Mouse (Mus musculus) heart, embryonic 12.5 days (tissue): ENCODE results near the gene Gnai2. TPM values are rescaled to one million over a fixed set of nuclear protein-coding genes. Genes with fewer than 3 reads are reported as not detected.
A peak's percentile ranks its signal among the peaks of the same experiment; 100 is the strongest.

Experiments
- ATAC-seq: fragments of 200-750 bp; cut with Nextera tagmentation; 2 replicates; pipeline ENCODE4 v1.8.0; 2017; ENCODE audit warnings: moderate TSS enrichment, moderate library complexity; ENCODE audit not compliant: insufficient number of reproducible peaks, low FRiP score
- H3K27ac ChIP-seq: fragments of 300-500 bp; sonication (generic); 2 replicates; pipeline ENCODE4 v1.5.1; 2016; ENCODE audit warnings: mild to moderate bottlenecking, moderate library complexity; ENCODE audit not compliant: poor library complexity, severe bottlenecking
- H3K27me3 ChIP-seq: fragments of 300-500 bp; sonication (generic); replicated peaks from 2 replicates; pipeline ENCODE4 v1.6.1; 2016; ENCODE audit warnings: mild to moderate bottlenecking, moderate library complexity
- H3K36me3 ChIP-seq: fragments of 300-500 bp; sonication (generic); 2 replicates; pipeline ENCODE4 v1.6.1; 2016; ENCODE audit warnings: mild to moderate bottlenecking, moderate library complexity
- H3K4me1 ChIP-seq: fragments of 300-500 bp; sonication (generic); replicated peaks from 2 replicates; pipeline ENCODE4 v1.6.1; 2016; ENCODE audit warnings: mild to moderate bottlenecking
- H3K4me2 ChIP-seq: fragments of 300-500 bp; sonication (generic); 2 replicates; pipeline ENCODE4 v1.6.1; 2016; ENCODE audit warnings: mild to moderate bottlenecking, moderate library complexity
- H3K4me3 ChIP-seq: fragments of 300-500 bp; sonication (generic); 2 replicates; pipeline ENCODE4 v1.5.1; 2016; ENCODE audit warnings: mild to moderate bottlenecking
- H3K9ac ChIP-seq: fragments of 300-500 bp; sonication (generic); 2 replicates; pipeline ENCODE4 v1.6.1; 2016; ENCODE audit warnings: mild to moderate bottlenecking, moderate library complexity
- H3K9me3 ChIP-seq: fragments of 300-500 bp; sonication (generic); replicated peaks from 2 replicates; pipeline ENCODE4 v1.6.1; 2016; ENCODE audit warnings: mild to moderate bottlenecking, moderate library complexity
- WGBS: fragments of 180-500 bp; shearing (Covaris S2); methylation state at CpG from one replicate; pipeline ENCODE4 v1.1.7; 2016; 5-methylcytosine and 5-hydroxymethylcytosine counted together
- polyA plus RNA-seq: library from polyadenylated mRNA; unstranded; fragments of >200 nt; fragmentation: Nextera tagmentation; extraction: Ambion mirVana; gene quantifications from 2 replicates; pipeline ENCODE4 v1.2.1, GENCODE M21; 2016

Gene Gnai2
- polyA plus RNA-seq, 1 experiment from 2014 or later = 404 TPM

DNA sequence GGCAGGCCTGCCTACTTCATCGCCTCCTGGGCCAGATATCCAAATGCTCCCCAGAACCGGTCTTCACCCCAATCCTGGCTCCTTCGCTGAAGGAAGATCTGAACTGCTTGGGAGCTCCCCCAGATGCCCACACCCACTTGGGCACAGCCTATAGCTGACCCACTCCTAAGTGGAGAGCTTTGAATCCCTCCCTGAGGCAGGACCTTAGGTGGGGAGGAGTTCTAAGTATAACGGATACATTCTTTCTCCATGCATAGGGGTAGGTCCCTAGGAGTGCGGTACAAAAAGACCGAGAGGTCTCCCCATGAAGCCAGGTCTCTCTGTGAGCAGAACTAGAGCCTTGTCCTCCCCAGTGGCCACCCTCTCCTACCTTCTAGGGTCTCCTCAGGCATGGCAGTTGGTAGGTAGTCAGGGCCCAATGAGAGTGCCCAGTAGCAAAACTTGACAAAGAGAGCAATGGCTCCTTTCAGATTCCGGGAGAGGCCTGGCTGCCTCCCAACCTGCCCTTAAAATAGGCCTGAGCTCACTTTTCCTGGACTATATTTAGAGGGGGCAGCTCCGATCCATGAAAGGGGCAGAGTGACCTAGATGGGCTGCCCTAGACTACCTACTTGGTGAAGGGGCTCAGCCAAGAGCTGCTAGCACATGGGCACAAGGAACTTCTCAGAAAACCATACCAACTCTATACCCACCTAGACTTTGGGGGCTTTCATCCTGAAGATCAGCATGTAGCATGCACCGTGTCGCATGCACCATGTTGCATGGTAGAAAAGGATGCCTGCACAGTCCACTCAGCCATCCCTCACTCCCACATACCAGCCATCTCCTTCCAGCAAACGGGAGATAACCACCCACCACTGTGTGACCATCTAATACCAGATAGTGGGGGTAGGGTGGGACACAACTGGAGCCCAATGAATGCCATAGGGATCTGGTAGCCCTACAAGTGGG lies 38.3 kb downstream of the Gnai2 start:
- 0 out of 2 replicates have a peak, but pooled peaks have one; percentile 27 for ATAC-seq

GRCm38 (mm10) chr9:107594281-107595062 lies 40.7 kb downstream of the Gnai2 start:
- Histone ChIP-seq H3K4me2 (no peak overlapping the region), H3K9ac (no peak overlapping the region), H3K9me3 (no peaks in the 10 kb centered on the region), H3K4me1 (peaks cover 55% of the 10 kb centered on the region), H3K4me3 (no peak overlapping the region), H3K27ac (no peak overlapping the region), H3K36me3 (peaks cover 54% of the 10 kb centered on the region), H3K27me3 (peaks cover 12% of the 10 kb centered on the region)
- WGBS = 76% methylated on average over 8 of the region's 8 CpGs
- no peak for ATAC-seq

More for the DNA sequence above, 38.3 kb downstream of the Gnai2 start:
- Histone ChIP-seq H3K4me2 (peak overlapping the region; percentile 64), H3K4me1 (peaks cover 39% of the 10 kb centered on the region), H3K27ac (peak overlapping the region; percentile 97), H3K4me3 (peak overlapping the region; percentile 37), H3K9me3 (no peaks in the 10 kb centered on the region), H3K36me3 (peaks cover 30% of the 10 kb centered on the region), H3K27me3 (peaks cover 35% of the 10 kb centered on the region), H3K9ac (peak overlapping the region; percentile 67)
- WGBS = 64% methylated on average over 11 of the region's 11 CpGs

GRCm38 (mm10) chr9:107593101-107593976 lies 41.8 kb downstream of the Gnai2 start:
- Histone ChIP-seq H3K27me3 (0 out of 2 replicates have a peak, but pooled peaks cover under 1% of the 10 kb centered on the region), H3K9ac (peak overlapping the region; percentile 47; the same call in 1 of the 2 replicates), H3K36me3 (peaks cover 59% of the 10 kb centered on the region), H3K9me3 (no peaks in the 10 kb centered on the region), H3K4me1 (peaks cover 66% of the 10 kb centered on the region), H3K27ac (peak overlapping the region; percentile 12; the same call in 1 of the 2 replicates), H3K4me3 (no peak overlapping the region), H3K4me2 (peak overlapping the region; percentile 17; the same call in 1 of the 2 replicates)
- 78% methylated on average over 11 of the region's 11 CpGs for WGBS
- no peak for ATAC-seq

DNA sequence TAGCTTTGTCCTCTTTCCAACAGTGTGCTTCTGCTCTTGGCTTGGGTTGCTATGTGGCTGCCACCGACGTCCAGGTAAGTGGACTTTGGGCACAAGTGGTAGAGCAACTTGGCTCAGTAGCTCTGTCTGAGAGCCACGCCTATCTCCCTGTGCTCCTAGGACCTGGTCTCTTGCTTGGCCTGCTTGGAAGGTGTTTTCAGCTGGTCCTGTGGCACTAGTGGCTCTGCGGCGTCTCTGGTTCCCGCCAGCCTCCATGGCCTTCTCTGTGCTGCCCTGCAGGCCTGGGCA lies 44.5 kb downstream of the Gnai2 start:
- H3K27ac ChIP-seq = no peak overlapping the region
- no peaks in the 10 kb centered on the region for H3K9me3 ChIP-seq
- H3K4me2 ChIP-seq = no peak overlapping the region
- H3K36me3 ChIP-seq = peaks cover 56% of the 10 kb centered on the region
- H3K9ac ChIP-seq = no peak overlapping the region; the same call in 1 of the 2 replicates
- no peak for ATAC-seq
- H3K27me3 ChIP-seq = no peaks in the 10 kb centered on the region
- 91% methylated on average over 6 of the region's 6 CpGs for WGBS
- H3K4me3 ChIP-seq = no peak overlapping the region
- H3K4me1 ChIP-seq = peaks cover 55% of the 10 kb centered on the region

GRCm38 (mm10) chr9:107590058-107590772 lies 45.0 kb downstream of the Gnai2 start:
- Histone ChIP-seq H3K9me3 (no peaks in the 10 kb centered on the region), H3K27me3 (no peaks in the 10 kb centered on the region), H3K4me1 (peaks cover 55% of the 10 kb centered on the region), H3K9ac (peak overlapping the region; percentile 21; the same call in 1 of the 2 replicates), H3K27ac (peak overlapping the region; percentile 58), H3K4me2 (peak overlapping the region; percentile 84), H3K36me3 (peaks cover 56% of the 10 kb centered on the region), H3K4me3 (0 out of 2 replicates have a peak overlapping the region, but pooled peaks have one; percentile 84)
- 74% methylated on average over 25 of the region's 25 CpGs for WGBS
- ATAC-seq = no peak

- Histone ChIP-seq H3K9me3 (no peaks in the 10 kb centered on the region), H3K9ac (peak overlapping the region; percentile 85), H3K4me2 (peak overlapping the region; percentile 84), H3K27me3 (no peaks in the 10 kb centered on the region), H3K27ac (peak overlapping the region; percentile 72), H3K4me1 (peaks cover 45% of the 10 kb centered on the region), H3K4me3 (peak overlapping the region; percentile 84), H3K36me3 (peaks cover 49% of the 10 kb centered on the region)
- peak; percentile 6; the same call in 1 of the 2 replicates for ATAC-seq
- 1% methylated on average over 33 of the region's 33 CpGs for WGBS
Measured at GRCm38 (mm10) chr9:107587833-107588639, 47.1 kb downstream of the Gnai2 start.

- Histone ChIP-seq H3K27me3 (no peaks in the 10 kb centered on the region), H3K27ac (peak within 1 kb of the TSS; percentile 72), H3K4me1 (peaks cover 38% of the 10 kb centered on the region), H3K36me3 (peaks cover 43% of the 10 kb centered on the region), H3K4me3 (peak within 1 kb of the TSS; percentile 84), H3K9me3 (no peaks in the 10 kb centered on the region), H3K9ac (peak within 1 kb of the TSS; percentile 85), H3K4me2 (peak within 1 kb of the TSS; percentile 84)
- peak; percentile 97 for ATAC-seq
- 11% methylated on average over 46 of the region's 46 CpGs for WGBS
Measured at GRCm38 (mm10) chr9:107586974-107587832, 48.0 kb downstream of the Gnai2 start, which contains the start of gene Ifrd2. Gene Ifrd2, plus strand, starts transcription at chr9:107587642.

- peak overlapping the region; percentile 41 for H3K27ac ChIP-seq
- no peaks in the 10 kb centered on the region for H3K27me3 ChIP-seq
- H3K36me3 ChIP-seq = peaks cover 36% of the 10 kb centered on the region
- no peaks in the 10 kb centered on the region for H3K9me3 ChIP-seq
- H3K9ac ChIP-seq = no peak overlapping the region
- 87% methylated on average over 5 of the region's 5 CpGs for WGBS
- ATAC-seq = no peak
- peaks cover 45% of the 10 kb centered on the region for H3K4me1 ChIP-seq
- H3K4me3 ChIP-seq = no peak overlapping the region
- H3K4me2 ChIP-seq = peak overlapping the region; percentile 24
Measured at GRCm38 (mm10) chr9:107586504-107586903, 48.7 kb downstream of the Gnai2 start.

DNA sequence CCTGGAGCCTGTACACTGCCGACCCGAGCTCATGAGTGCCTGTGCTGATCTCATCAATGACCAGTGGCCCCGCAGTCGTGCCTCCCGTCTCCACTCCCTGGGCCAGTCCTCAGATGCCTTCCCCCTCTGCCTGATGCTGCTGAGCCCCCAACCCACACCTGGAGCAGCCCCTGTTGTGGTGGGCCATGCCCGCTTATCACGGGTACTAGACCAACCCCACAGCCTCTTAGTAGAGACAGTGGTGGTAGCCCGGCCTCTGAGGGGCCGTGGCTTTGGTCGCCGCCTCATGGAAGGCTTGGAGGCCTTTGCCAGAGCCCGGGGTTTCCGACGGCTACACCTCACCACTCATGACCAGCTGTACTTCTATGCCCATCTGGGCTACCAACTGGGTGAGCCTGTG lies 52.0 kb downstream of the Gnai2 start:
- H3K36me3 ChIP-seq = peaks cover 11% of the 10 kb centered on the region
- no peak overlapping the region for H3K9ac ChIP-seq
- ATAC-seq = no peak
- H3K9me3 ChIP-seq = no peaks in the 10 kb centered on the region
- WGBS = 88% methylated on average over 14 of the region's 14 CpGs
- no peak overlapping the region for H3K4me3 ChIP-seq
- H3K27me3 ChIP-seq = no peaks in the 10 kb centered on the region
- H3K4me2 ChIP-seq = no peak overlapping the region
- H3K4me1 ChIP-seq = peaks cover 29% of the 10 kb centered on the region
- H3K27ac ChIP-seq = no peak overlapping the region
